Mouse (Mus musculus) limb, embryonic 13.5 days (tissue): ENCODE data around the gene Sfi1. TPM values are rescaled to one million over a fixed set of nuclear protein-coding genes. Genes with fewer than 3 reads are reported as not detected.
"Not testable (repeated sequence)": the region's sequence is repeated elsewhere in the genome, so short reads cannot be mapped to it uniquely, and the experiment has no call there.

Experiments used
- ATAC-seq: fragments of 200-750 bp; cut with Nextera tagmentation; 2 replicates; pipeline ENCODE4 v1.8.0; 2017; ENCODE audit warnings: low read depth, moderate number of reproducible peaks, moderate TSS enrichment; ENCODE audit not compliant: low FRiP score
- H3K27ac ChIP-seq: fragments of 300-500 bp; sonication (generic); 2 replicates; pipeline ENCODE4 v1.5.1; 2015; ENCODE audit warnings: inconsistent platforms, mild to moderate bottlenecking, moderate library complexity
- H3K27me3 ChIP-seq: fragments of 300-500 bp; sonication (generic); 2 replicates; pipeline ENCODE4 v1.6.1; 2015; ENCODE audit warnings: mild to moderate bottlenecking, inconsistent platforms
- H3K36me3 ChIP-seq: fragments of 300-500 bp; sonication (generic); 2 replicates; pipeline ENCODE4 v1.6.1; 2015; ENCODE audit warnings: inconsistent platforms, mild to moderate bottlenecking, moderate library complexity
- H3K4me1 ChIP-seq: fragments of 300-500 bp; sonication (generic); 2 replicates; pipeline ENCODE4 v1.6.1; 2015; ENCODE audit warnings: inconsistent platforms
- H3K4me2 ChIP-seq: fragments of 300-500 bp; sonication (generic); replicated peaks from 2 replicates; pipeline ENCODE4 v1.6.1; 2015; ENCODE audit warnings: inconsistent platforms, mild to moderate bottlenecking, moderate library complexity
- H3K4me3 ChIP-seq: fragments of 300-500 bp; sonication (generic); 2 replicates; pipeline ENCODE4 v1.5.1; 2015; ENCODE audit warnings: moderate library complexity, mild to moderate bottlenecking, inconsistent platforms
- H3K9ac ChIP-seq: fragments of 300-500 bp; sonication (generic); 2 replicates; pipeline ENCODE4 v1.6.1; 2015; ENCODE audit warnings: mild to moderate bottlenecking, inconsistent platforms
- H3K9me3 ChIP-seq: fragments of 300-500 bp; sonication (generic); 2 replicates; pipeline ENCODE4 v1.6.1; 2016; ENCODE audit warnings: inconsistent platforms
- WGBS: fragments of 180-500 bp; shearing (Covaris S2); methylation state at CpG from one replicate; pipeline ENCODE4 v1.1.7; 2015; 5-methylcytosine and 5-hydroxymethylcytosine counted together
- polyA plus RNA-seq: library from polyadenylated mRNA; unstranded; fragments of >200 nt; fragmentation: Nextera tagmentation; extraction: Ambion mirVana; gene quantifications from 2 replicates; pipeline ENCODE4 v1.2.1, GENCODE M21; 2015

Gene Sfi1
- polyA plus RNA-seq, 1 experiment from 2014 or later = 16.8 TPM

DNA sequence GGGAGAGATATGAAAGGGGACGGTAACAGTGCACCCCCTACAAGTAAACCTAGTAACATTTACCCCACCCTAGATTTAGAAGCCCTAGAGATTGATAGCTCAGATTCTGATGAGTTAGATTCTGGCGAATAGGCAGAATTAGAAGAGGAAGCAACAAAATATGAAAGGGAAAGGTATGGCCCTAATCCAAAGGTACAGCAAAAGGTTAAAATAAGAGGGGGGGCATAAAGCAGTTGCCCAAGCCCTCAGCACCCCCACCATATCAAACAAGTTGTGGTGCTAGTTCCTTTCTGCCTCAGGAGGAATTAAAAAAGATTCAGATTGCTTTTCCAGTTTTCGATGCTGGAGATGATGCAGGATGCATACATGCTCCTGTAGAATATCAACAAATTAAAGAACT, 87.1 kb downstream of the Sfi1 start:
- Histone ChIP-seq H3K36me3 (no peaks in the 10 kb centered on the region), H3K4me3 (no peak overlapping the region), H3K9ac (no peak overlapping the region), H3K4me2 (no peak overlapping the region), H3K27ac (no peak overlapping the region), H3K9me3 (peaks cover 71% of the 10 kb centered on the region), H3K4me1 (no peaks in the 10 kb centered on the region), H3K27me3 (no peaks in the 10 kb centered on the region)
- WGBS = 86% methylated on average over 3 of the region's 3 CpGs
- ATAC-seq = no peak

DNA sequence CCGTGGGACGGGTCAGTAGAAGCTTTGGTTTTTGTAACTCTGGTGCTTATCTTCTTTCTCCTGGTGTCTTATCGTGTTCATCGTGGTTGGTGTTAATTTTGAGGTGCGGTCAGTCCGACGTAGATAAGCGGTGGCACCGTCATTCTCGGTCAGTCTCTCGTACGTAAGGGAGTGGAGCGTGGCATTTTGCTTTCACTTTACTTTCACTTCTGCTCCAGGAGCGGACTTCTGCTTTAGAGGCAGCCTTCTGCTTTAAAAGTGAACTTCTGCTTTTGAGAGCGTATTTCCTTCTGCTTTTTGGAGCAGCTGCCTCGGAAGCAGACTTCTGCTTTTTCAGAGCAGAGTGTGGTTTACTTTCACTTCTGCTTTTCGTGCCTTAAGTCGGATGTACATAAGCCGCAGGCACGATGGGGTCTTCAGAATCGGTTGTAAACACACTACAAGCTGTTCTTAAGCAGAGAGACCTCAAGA, 88.0 kb downstream of the Sfi1 start:
- H3K9ac ChIP-seq = no peak overlapping the region
- H3K4me2 ChIP-seq = no peak overlapping the region
- no peak overlapping the region for H3K4me3 ChIP-seq
- peaks cover 68% of the 10 kb centered on the region for H3K9me3 ChIP-seq
- no peaks in the 10 kb centered on the region for H3K27me3 ChIP-seq
- 93% methylated on average over 21 of the region's 21 CpGs for WGBS
- no peak for ATAC-seq
- no peak overlapping the region for H3K27ac ChIP-seq
- H3K36me3 ChIP-seq = no peaks in the 10 kb centered on the region
- H3K4me1 ChIP-seq = no peaks in the 10 kb centered on the region

DNA sequence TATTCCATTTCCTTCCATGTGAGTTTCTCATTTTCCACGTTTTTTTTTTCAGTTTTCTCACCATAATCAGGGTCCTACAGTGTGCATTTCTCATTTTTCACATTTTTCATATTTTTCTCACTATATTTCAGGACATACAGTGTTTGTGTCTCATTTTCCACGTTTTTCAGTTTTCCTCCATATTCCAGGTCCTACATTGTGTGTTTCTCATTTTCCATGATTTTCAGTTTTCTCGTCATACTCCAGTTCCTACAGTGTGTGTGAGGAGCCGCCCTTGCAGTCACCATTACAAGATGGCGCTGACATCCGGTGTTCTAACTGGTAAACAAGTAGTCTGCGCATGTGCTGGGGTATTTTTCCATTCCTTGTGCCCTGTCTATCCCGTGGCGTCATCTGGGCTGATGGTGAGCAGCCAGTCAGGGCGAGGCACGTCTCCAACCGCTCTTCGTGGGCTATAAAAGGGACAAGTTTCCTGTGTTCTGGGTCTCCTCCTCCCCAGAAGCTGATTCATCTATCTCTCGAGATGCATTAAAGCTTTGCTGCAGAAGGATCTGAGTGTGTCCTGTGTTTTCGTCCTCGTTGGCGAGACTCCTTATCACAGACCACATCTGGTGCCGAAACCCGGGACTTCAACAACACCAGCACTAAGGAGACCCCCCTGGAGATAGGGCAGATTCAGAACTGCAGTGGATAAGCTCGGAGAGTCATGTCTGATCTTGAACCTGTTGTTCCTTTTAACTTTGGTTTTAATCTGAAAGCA, 88.6 kb downstream of the Sfi1 start:
- H3K27me3 ChIP-seq, ATAC-seq, H3K36me3 ChIP-seq, H3K4me1 ChIP-seq, H3K9ac ChIP-seq, H3K4me2 ChIP-seq, H3K27ac ChIP-seq, H3K4me3 ChIP-seq: not testable (repeated sequence)
- peaks cover 72% of the 10 kb centered on the region for H3K9me3 ChIP-seq
- 87% methylated on average over 20 of the region's 20 CpGs for WGBS

DNA sequence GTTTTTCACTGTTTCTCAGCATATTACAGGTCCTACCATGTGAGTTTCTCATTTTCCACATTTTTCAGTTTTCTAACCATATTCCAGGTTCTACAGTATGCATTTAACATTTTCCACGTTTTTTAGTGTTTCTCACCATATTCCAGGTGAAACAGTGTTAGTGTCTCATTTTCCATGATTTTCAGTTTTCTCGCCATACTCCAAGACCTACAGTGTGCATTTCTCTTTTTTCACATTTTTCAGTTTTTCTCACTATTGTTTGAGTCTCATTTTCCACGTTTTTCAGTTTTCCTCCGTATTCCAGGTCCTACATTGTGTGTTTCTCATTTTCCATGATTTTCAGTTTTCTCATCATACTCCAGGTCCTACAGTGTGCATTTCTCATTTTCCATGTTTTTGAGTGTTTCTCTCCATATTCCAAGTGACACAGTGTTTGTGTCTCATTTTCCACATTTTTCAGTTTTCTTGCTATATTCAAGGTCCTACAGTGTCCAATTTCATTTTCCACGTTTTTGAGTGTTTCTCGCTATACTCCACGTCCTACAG, 89.6 kb downstream of the Sfi1 start:
- H3K27me3 ChIP-seq = no peaks in the 10 kb centered on the region
- H3K9me3 ChIP-seq = peaks cover 72% of the 10 kb centered on the region
- no peak overlapping the region for H3K4me2 ChIP-seq
- H3K36me3 ChIP-seq = no peaks in the 10 kb centered on the region
- H3K4me3 ChIP-seq = no peak overlapping the region
- no peak for ATAC-seq
- no peaks in the 10 kb centered on the region for H3K4me1 ChIP-seq
- no peak overlapping the region for H3K27ac ChIP-seq
- 60% methylated on average over 7 of the region's 7 CpGs for WGBS
- no peak overlapping the region for H3K9ac ChIP-seq

GRCm38 (mm10) chr11:3102626-3103025, 90.6 kb downstream of the Sfi1 start:
- H3K9me3 ChIP-seq = peaks cover 63% of the 10 kb centered on the region
- not testable (repeated sequence) for H3K4me3 ChIP-seq, ATAC-seq, H3K36me3 ChIP-seq, H3K27me3 ChIP-seq, H3K27ac ChIP-seq, H3K4me1 ChIP-seq, H3K9ac ChIP-seq, H3K4me2 ChIP-seq
- 71% methylated on average over 7 of the region's 7 CpGs for WGBS

DNA sequence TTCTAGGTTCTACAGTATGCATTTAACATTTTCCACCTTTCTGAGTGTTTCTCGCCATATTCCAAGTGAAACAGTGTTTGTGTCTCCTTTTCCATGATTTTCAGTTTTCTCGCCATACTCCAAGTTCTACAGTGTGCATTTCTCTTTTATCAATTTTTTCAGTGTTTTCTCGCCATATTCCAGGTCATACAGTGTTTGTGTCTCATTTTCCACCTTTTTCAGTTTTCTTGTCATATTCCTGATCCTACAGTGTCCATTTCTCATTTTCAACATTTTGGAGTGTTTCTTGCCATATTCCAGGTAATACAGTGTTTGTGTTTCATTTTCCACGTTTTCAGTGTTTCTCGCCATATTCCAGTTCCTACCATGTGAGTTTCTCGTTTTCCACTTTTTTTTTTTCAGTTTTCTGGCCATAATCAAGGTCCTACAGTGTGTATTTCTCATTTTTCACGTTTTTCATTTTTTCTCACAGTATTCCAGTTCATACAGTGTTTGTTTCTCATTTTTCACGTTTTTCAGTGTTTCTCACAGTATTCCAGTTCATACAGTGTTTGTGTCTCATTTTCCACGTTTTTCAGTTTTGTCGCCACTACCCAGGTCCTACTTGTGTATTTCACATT, 91.3 kb downstream of the Sfi1 start:
- no peak overlapping the region for H3K9ac ChIP-seq
- no peak overlapping the region for H3K27ac ChIP-seq
- WGBS = 68% methylated on average over 10 of the region's 10 CpGs
- H3K4me2 ChIP-seq = no peak overlapping the region
- ATAC-seq = no peak
- peaks cover 58% of the 10 kb centered on the region for H3K9me3 ChIP-seq
- H3K36me3 ChIP-seq = no peaks in the 10 kb centered on the region
- no peaks in the 10 kb centered on the region for H3K4me1 ChIP-seq
- H3K4me3 ChIP-seq = no peak overlapping the region
- no peaks in the 10 kb centered on the region for H3K27me3 ChIP-seq

- no peak overlapping the region for H3K27ac ChIP-seq
- peaks cover 54% of the 10 kb centered on the region for H3K9me3 ChIP-seq
- H3K4me2 ChIP-seq = no peak overlapping the region
- H3K9ac ChIP-seq = no peak overlapping the region
- H3K36me3 ChIP-seq = no peaks in the 10 kb centered on the region
- no peak overlapping the region for H3K4me3 ChIP-seq
- no peaks in the 10 kb centered on the region for H3K27me3 ChIP-seq
- ATAC-seq = no peak; the same call in 1 of the 2 replicates
- 74% methylated on average over 25 of the region's 25 CpGs for WGBS
- H3K4me1 ChIP-seq = no peaks in the 10 kb centered on the region
These were observed 92.0 kb downstream of the Sfi1 start for GRCm38 (mm10) chr11:3101072-3101874.

GRCm38 (mm10) chr11:3100066-3100645, 93.1 kb downstream of the Sfi1 start:
- H3K4me2 ChIP-seq, ATAC-seq: not testable (repeated sequence)

More at GRCm38 (mm10) chr11:3100066-3100645, 93.1 kb downstream of the Sfi1 start:
- H3K4me1 ChIP-seq, H3K27ac ChIP-seq, H3K36me3 ChIP-seq, H3K4me3 ChIP-seq, H3K27me3 ChIP-seq, H3K9ac ChIP-seq: not testable (repeated sequence)
- peaks cover 45% of the 10 kb centered on the region for H3K9me3 ChIP-seq
- 76% methylated on average over 12 of the region's 12 CpGs for WGBS

Other genes with a start within 250 kb of the Sfi1 start
- gene Eif4enif1, start 8.9 kb upstream of the Sfi1 start, polyA plus RNA-seq = 62.1 and 68.8 TPM in 2 replicates
- 226 and 231 TPM in 2 replicates for gene Drg1, start 73.0 kb upstream of the Sfi1 start, polyA plus RNA-seq
- 45.5 and 48.7 TPM in 2 replicates for gene Patz1, start 95.4 kb upstream of the Sfi1 start, polyA plus RNA-seq
- gene Pik3ip1, start 136.9 kb upstream of the Sfi1 start, polyA plus RNA-seq = 15.7 and 17.2 TPM in 2 replicates
- gene Limk2, start 215.7 kb upstream of the Sfi1 start, polyA plus RNA-seq = 58.3 and 61.2 TPM in 2 replicates